ENCODE assay signal across 13 mouse cellular contexts in the genomic region with DNA sequence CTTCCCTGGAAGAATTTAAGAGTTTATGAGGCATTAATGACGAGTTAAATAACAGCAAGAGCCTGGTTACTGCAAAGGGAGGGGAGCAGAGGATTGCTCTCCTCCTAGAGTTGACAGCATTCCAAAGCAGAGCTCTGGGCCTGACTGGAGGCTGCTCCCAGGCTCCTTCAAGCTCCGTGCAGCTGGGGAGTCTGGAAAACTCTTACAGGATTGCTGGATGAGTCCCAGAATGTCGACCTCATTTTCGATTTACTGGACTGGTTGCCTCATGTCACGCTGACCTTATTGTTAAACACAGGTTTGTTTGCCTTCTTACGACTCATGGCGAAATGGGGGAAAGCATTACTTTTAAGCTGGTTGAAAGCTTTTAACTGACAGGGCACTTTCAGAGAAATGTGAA. TPM values are rescaled to one million over a fixed set of nuclear protein-coding genes. Genes with fewer than 3 reads are reported as not detected.
DNase-seq lines count a peak whose midpoint lies in the region; ATAC-seq lines count a peak whose summit lies in the region.
"Had no signal": no experiment of that assay in that cellular context is flagged by ENCODE, and none has a peak within 500 bp of the region (broad histone marks: within the 10 kb centered on the region; RNA-seq: fewer than 3 reads in every experiment).

No protein-coding gene starts in this region.

- intact Hi-C loops in heart, postnatal 14 days (cut with DNase I), result no loop called here

- WGBS in liver, embryonic 16.5 days (ENCODE audit: insufficient replicate concordance), result 46% methylated on average over 7 of the region's 7 CpGs
- 63% methylated on average over 7 of the region's 7 CpGs for WGBS in liver, embryonic 11.5 days
- WGBS in hindbrain, embryonic 11.5 days, result 75% methylated on average over 7 of the region's 7 CpGs

- H3K4me3 ChIP-seq in liver, embryonic 16.5 days (ENCODE audit: low read depth, low read length), result no peak overlapping the region
- no peak overlapping the region for H3K4me3 ChIP-seq in liver, embryonic 11.5 days (ENCODE audit: low read depth, low read length)
- no peak overlapping the region for H3K4me3 ChIP-seq in hindbrain, embryonic 11.5 days (ENCODE audit: low read depth, low read length)
- H3K4me3 ChIP-seq: limb, embryonic 12.5 days had no signal

- H3K27ac ChIP-seq in liver, embryonic 16.5 days (ENCODE audit: low read length), result no peak overlapping the region
- no peak overlapping the region for H3K27ac ChIP-seq in liver, embryonic 11.5 days (ENCODE audit: low read depth, low read length)
- H3K27ac ChIP-seq in hindbrain, embryonic 11.5 days (ENCODE audit: low read depth, low read length), result no peak overlapping the region
- H3K27ac ChIP-seq: limb, embryonic 12.5 days had no signal

- no peaks in the 10 kb centered on the region for H3K27me3 ChIP-seq in liver, embryonic 16.5 days (ENCODE audit: control insufficient read depth, insufficient read depth, low read depth, low read length)
- H3K27me3 ChIP-seq in liver, embryonic 11.5 days (replicated peaks; ENCODE audit: control insufficient read depth, insufficient read depth, low read length), result no peaks in the 10 kb centered on the region
- no peaks in the 10 kb centered on the region for H3K27me3 ChIP-seq in hindbrain, embryonic 11.5 days (ENCODE audit: control insufficient read depth, insufficient read depth, low read length)
- H3K27me3 ChIP-seq: limb, embryonic 12.5 days had no signal

- DNase-seq in cerebellum, postnatal 14 days, result peak; percentile 5 to 12
- DNase-seq in cerebellum, adult 9-10 months, result no peak
- no peak for DNase-seq in liver, embryonic 11.5 days (ENCODE audit: low spot score)
- DNase-seq in heart, postnatal 14 days, result peak; percentile 13 to 45
- DNase-seq in ovary, postnatal 36 days (ENCODE audit: low spot score), result peak; percentile 27
- no peak for DNase-seq in hindbrain, embryonic 11.5 days (ENCODE audit: low spot score)

- peak; percentile 27; the same call in 1 of the 2 replicates for ATAC-seq in liver, embryonic 16.5 days (ENCODE audit: low read depth)
- ATAC-seq in liver, embryonic 11.5 days (replicated peaks; ENCODE audit: low FRiP score), result no peak
- no peak for ATAC-seq in erythroid progenitor cell, adult 5-6 weeks (replicated peaks; ENCODE audit: low FRiP score, poor library complexity, severe bottlenecking)
- ATAC-seq in hindbrain, embryonic 11.5 days (ENCODE audit: low FRiP score), result no peak

- no peak overlapping the region for H3K9ac ChIP-seq in liver, embryonic 16.5 days (ENCODE audit: low read depth, low read length)
- no peak overlapping the region for H3K9ac ChIP-seq in liver, embryonic 11.5 days (ENCODE audit: low read depth, low read length)
- no peak overlapping the region for H3K9ac ChIP-seq in hindbrain, embryonic 11.5 days (ENCODE audit: low read depth, low read length)
- H3K9ac ChIP-seq: limb, embryonic 12.5 days had no signal

- no peaks in the 10 kb centered on the region for H3K36me3 ChIP-seq in liver, embryonic 16.5 days (ENCODE audit: control insufficient read depth, insufficient read depth)
- H3K36me3 ChIP-seq in liver, embryonic 11.5 days (ENCODE audit: control insufficient read depth, insufficient read depth, low read length), result no peaks in the 10 kb centered on the region
- no peaks in the 10 kb centered on the region for H3K36me3 ChIP-seq in hindbrain, embryonic 11.5 days (ENCODE audit: control insufficient read depth, insufficient read depth, low read length)
- H3K36me3 ChIP-seq: limb, embryonic 12.5 days had no signal

- no peak overlapping the region for H3K4me2 ChIP-seq in liver, embryonic 16.5 days (ENCODE audit: low read depth, low read length)
- H3K4me2 ChIP-seq in liver, embryonic 11.5 days, result no peak overlapping the region
- H3K4me2 ChIP-seq in hindbrain, embryonic 11.5 days (replicated peaks; ENCODE audit: low read depth, low read length), result no peak overlapping the region
- H3K4me2 ChIP-seq: limb, embryonic 12.5 days had no signal

- H3K4me1 ChIP-seq in liver, embryonic 16.5 days (ENCODE audit: control insufficient read depth, low read depth, low read length), result no peaks in the 10 kb centered on the region
- H3K4me1 ChIP-seq in liver, embryonic 11.5 days (replicated peaks; ENCODE audit: control insufficient read depth, insufficient read depth, low read length), result no peaks in the 10 kb centered on the region
- no peaks in the 10 kb centered on the region for H3K4me1 ChIP-seq in hindbrain, embryonic 11.5 days (replicated peaks; ENCODE audit: control insufficient read depth, insufficient read depth, low read length)
- H3K4me1 ChIP-seq: limb, embryonic 12.5 days had no signal

- H3K9me3 ChIP-seq in liver, embryonic 16.5 days (replicated peaks; ENCODE audit: control insufficient read depth, low read length), result no peaks in the 10 kb centered on the region
- H3K9me3 ChIP-seq in liver, embryonic 11.5 days (ENCODE audit: control insufficient read depth, low read length), result no peaks in the 10 kb centered on the region
- no peaks in the 10 kb centered on the region for H3K9me3 ChIP-seq in hindbrain, embryonic 11.5 days (ENCODE audit: control insufficient read depth, low read length)
- H3K9me3 ChIP-seq: limb, embryonic 12.5 days had no signal

RNA-seq across cellular contexts. Expression of a gene that starts 1.4 kb away (rescaled TPM):
- not detected in 2 replicates for polyA plus RNA-seq in liver, embryonic 16.5 days (2015; fragmentation: Nextera tagmentation; extraction: Ambion mirVana)
- polyA plus RNA-seq in liver, embryonic 11.5 days (2014; fragmentation: Nextera tagmentation; extraction: Ambion mirVana), result not detected in 2 replicates
- not detected for total RNA-seq in heart, postnatal 14 days (2021)
- not detected in 2 replicates for total RNA-seq in erythroid progenitor cell, adult 5-6 weeks (2015; ENCODE audit: low replicate concordance)
- total RNA-seq in erythroid progenitor cell, adult 5-6 weeks (2017; ENCODE audit: low replicate concordance), result not detected in 2 replicates
- 0.06 TPM in 1 of 2 replicates, not detected in the other for polyA plus RNA-seq in hindbrain, embryonic 11.5 days (2014; fragmentation: Nextera tagmentation; extraction: Ambion mirVana)
- total RNA-seq: common myeloid progenitor, adult 5-6 weeks; monocyte, adult 5-6 weeks had no signal
- polyA plus RNA-seq: gonadal fat pad, adult 2 months; spleen, adult 2 months had no signal

Comparison
In these comparisons a context has a peak if more than half of its experiments do, and no peak if none do; other contexts are left out.
1. DNase-seq: peak in cerebellum, postnatal 14 days (2 of 2), heart, postnatal 14 days (2 of 2) and ovary, postnatal 36 days (single experiment); none in cerebellum, adult 9-10 months (single experiment), liver, embryonic 11.5 days (single experiment) and hindbrain, embryonic 11.5 days (single experiment).